8 mouse cellular contexts compared by ENCODE assay signal in genomic region chr11:59921265-59921664, GRCm38 (mm10). TPM values are rescaled to one million over a fixed set of nuclear protein-coding genes. Genes with fewer than 3 reads are reported as not detected.
DNase-seq lines count a peak whose midpoint lies in the region; ATAC-seq and TF ChIP-seq lines count a peak whose summit lies in the region.

No protein-coding gene starts in this region.

- no peaks in the 10 kb centered on the region for H3K9me3 ChIP-seq in G1E (replicated peaks)
- H3K9me3 ChIP-seq in embryonic facial prominence, embryonic 10.5 days, result no peaks in the 10 kb centered on the region
- H3K9me3 ChIP-seq in kidney, embryonic 16.5 days (ENCODE audit: low read length), result no peaks in the 10 kb centered on the region
- H3K9me3 ChIP-seq in lung, postnatal 0 days (ENCODE audit: low read length), result no peaks in the 10 kb centered on the region
- no peaks in the 10 kb centered on the region for H3K9me3 ChIP-seq in forebrain, embryonic 15.5 days

- peak; percentile 57 for DNase-seq in G1E (ENCODE audit: low spot score)
- DNase-seq in embryonic facial prominence, embryonic 10.5 days (ENCODE audit: low spot score), result peak; percentile 22
- DNase-seq in lung, postnatal 0 days (ENCODE audit: low spot score), result peak; percentile 68
- DNase-seq in thymus, postnatal 14 days, result no peak
- DNase-seq in adrenal gland, postnatal 4 days (ENCODE audit: low spot score in 2 of 2), result no peak
- no peak for DNase-seq in cerebellum, adult 8-10 months

- WGBS in embryonic facial prominence, embryonic 10.5 days, result 13% methylated on average over 7 of the region's 7 CpGs
- WGBS in kidney, embryonic 16.5 days, result 13% methylated on average over 7 of the region's 7 CpGs
- 19% methylated on average over 7 of the region's 7 CpGs for WGBS in lung, postnatal 0 days
- 8% methylated on average over 7 of the region's 7 CpGs for WGBS in forebrain, embryonic 15.5 days

- TF ChIP-seq CTCF in G1E (IDR thresholded peaks at IDR 0.05; ENCODE audit: low read depth, low read length), result no peak
- TF ChIP-seq CTCF in lung, postnatal 0 days (IDR thresholded peaks at IDR 0.05), result no peak

- no peak for TF ChIP-seq EP300 in lung, postnatal 0 days (IDR thresholded peaks at IDR 0.05)

- H3K4me1 ChIP-seq in G1E (ENCODE audit: insufficient read depth, low read depth, low read length), result peaks cover 67% of the 10 kb centered on the region
- peaks cover 7% of the 10 kb centered on the region for H3K4me1 ChIP-seq in embryonic facial prominence, embryonic 10.5 days
- peaks cover 21% of the 10 kb centered on the region for H3K4me1 ChIP-seq in kidney, embryonic 16.5 days (ENCODE audit: insufficient read depth, low read length)
- H3K4me1 ChIP-seq in lung, postnatal 0 days (ENCODE audit: insufficient read depth, low read depth, low read length), result peaks cover 3% of the 10 kb centered on the region; the same call in 1 of the 2 replicates
- H3K4me1 ChIP-seq in forebrain, embryonic 15.5 days, result no peaks in the 10 kb centered on the region

- H3K27me3 ChIP-seq in G1E (ENCODE audit: insufficient read depth, low read length), result peaks cover 4% of the 10 kb centered on the region; the same call in 1 of the 2 replicates
- no peaks in the 10 kb centered on the region for H3K27me3 ChIP-seq in embryonic facial prominence, embryonic 10.5 days (replicated peaks; ENCODE audit: low read depth, poor library complexity, severe bottlenecking)
- no peaks in the 10 kb centered on the region for H3K27me3 ChIP-seq in kidney, embryonic 16.5 days (ENCODE audit: insufficient read depth, low read length)
- H3K27me3 ChIP-seq in lung, postnatal 0 days (replicated peaks; ENCODE audit: insufficient read depth, low read length), result no peaks in the 10 kb centered on the region
- H3K27me3 ChIP-seq in forebrain, embryonic 15.5 days, result no peaks in the 10 kb centered on the region

- H3K36me3 ChIP-seq in G1E (replicated peaks), result no peaks in the 10 kb centered on the region
- H3K36me3 ChIP-seq in embryonic facial prominence, embryonic 10.5 days (replicated peaks), result no peaks in the 10 kb centered on the region
- no peaks in the 10 kb centered on the region for H3K36me3 ChIP-seq in kidney, embryonic 16.5 days (ENCODE audit: insufficient read depth, low read length)
- no peaks in the 10 kb centered on the region for H3K36me3 ChIP-seq in lung, postnatal 0 days (ENCODE audit: insufficient read depth, low read length)
- no peaks in the 10 kb centered on the region for H3K36me3 ChIP-seq in forebrain, embryonic 15.5 days

- ATAC-seq in G1E (ENCODE audit: extremely low read depth, insufficient number of reproducible peaks, low FRiP score, poor library complexity, severe bottlenecking), result no peak
- ATAC-seq in kidney, embryonic 16.5 days (ENCODE audit: low FRiP score, low TSS enrichment), result peak; percentile 94
- ATAC-seq in lung, postnatal 0 days, result peak; percentile 70
- no peak for ATAC-seq in forebrain, embryonic 15.5 days (replicated peaks)

- H3K9ac ChIP-seq in kidney, embryonic 16.5 days (replicated peaks; ENCODE audit: low read length), result 0 out of 2 replicates have a peak overlapping the region, but pooled peaks have one; percentile 36
- no peak overlapping the region for H3K9ac ChIP-seq in lung, postnatal 0 days (replicated peaks; ENCODE audit: low read depth)
- no peak overlapping the region for H3K9ac ChIP-seq in forebrain, embryonic 15.5 days (replicated peaks)

- H3K27ac ChIP-seq in embryonic facial prominence, embryonic 10.5 days (replicated peaks), result no peak overlapping the region
- peak overlapping the region; percentile 48; the same call in 1 of the 2 replicates for H3K27ac ChIP-seq in kidney, embryonic 16.5 days (ENCODE audit: low read length)
- no peak overlapping the region for H3K27ac ChIP-seq in lung, postnatal 0 days (ENCODE audit: low read length)
- H3K27ac ChIP-seq in forebrain, embryonic 15.5 days (replicated peaks), result no peak overlapping the region

- H3K4me2 ChIP-seq in kidney, embryonic 16.5 days (replicated peaks; ENCODE audit: low read depth, low read length), result peak overlapping the region; percentile 50
- H3K4me2 ChIP-seq in lung, postnatal 0 days (replicated peaks; ENCODE audit: low read depth, low read length), result peak overlapping the region; percentile 12; the same call in 1 of the 2 replicates
- H3K4me2 ChIP-seq in forebrain, embryonic 15.5 days (replicated peaks), result no peak overlapping the region

- peak overlapping the region; percentile 66 for H3K4me3 ChIP-seq in G1E (ENCODE audit: low read depth, low read length)
- no peak overlapping the region for H3K4me3 ChIP-seq in embryonic facial prominence, embryonic 10.5 days
- H3K4me3 ChIP-seq in kidney, embryonic 16.5 days (ENCODE audit: low read length), result peak overlapping the region; percentile 28
- no peak overlapping the region for H3K4me3 ChIP-seq in lung, postnatal 0 days (ENCODE audit: low read depth, low read length)
- no peak overlapping the region for H3K4me3 ChIP-seq in forebrain, embryonic 15.5 days

RNA-seq across cellular contexts. Expression of gene Med9, which starts 26.7 kb away (rescaled TPM):
- 11.8 and 13.7 TPM in 2 replicates for total RNA-seq in G1E (2014; fragmentation: Nextera tagmentation)
- 23.2 and 25.9 TPM in 2 replicates for total RNA-seq in G1E (2017)
- polyA plus RNA-seq in G1E (2012), result 59.5 and 72.7 TPM in 2 replicates
- 48.3 and 51.5 TPM in 2 replicates for polyA plus RNA-seq in embryonic facial prominence, embryonic 10.5 days (2016; fragmentation: Nextera tagmentation; extraction: Ambion mirVana)
- 49.1 and 49.3 TPM in 2 replicates for polyA plus RNA-seq in kidney, embryonic 16.5 days (2015; fragmentation: Nextera tagmentation; extraction: Ambion mirVana)
- 29.0 and 31.3 TPM in 2 replicates for polyA plus RNA-seq in lung, postnatal 0 days (2015; fragmentation: Nextera tagmentation; extraction: Ambion mirVana)
- polyA plus RNA-seq in forebrain, embryonic 15.5 days (2015; fragmentation: Nextera tagmentation; extraction: Ambion mirVana), result 39.8 and 39.9 TPM in 2 replicates
- 10 to 100 TPM; 36.5 to 41.0 TPM for total RNA-seq in adrenal gland, postnatal 4 days (2021)

RNA-seq across cellular contexts. Expression of gene Rasd1, which starts 43.5 kb away (rescaled TPM):
- total RNA-seq in G1E (2014; fragmentation: Nextera tagmentation), result not detected in 2 replicates
- total RNA-seq in G1E (2017), result 0.22 TPM in 1 of 2 replicates, not detected in the other
- polyA plus RNA-seq in G1E (2012), result not detected in 2 replicates
- 2.1 and 2.4 TPM in 2 replicates for polyA plus RNA-seq in embryonic facial prominence, embryonic 10.5 days (2016; fragmentation: Nextera tagmentation; extraction: Ambion mirVana)
- polyA plus RNA-seq in kidney, embryonic 16.5 days (2015; fragmentation: Nextera tagmentation; extraction: Ambion mirVana), result 3.3 and 4.2 TPM in 2 replicates
- 3.3 and 4.0 TPM in 2 replicates for polyA plus RNA-seq in lung, postnatal 0 days (2015; fragmentation: Nextera tagmentation; extraction: Ambion mirVana)
- polyA plus RNA-seq in forebrain, embryonic 15.5 days (2015; fragmentation: Nextera tagmentation; extraction: Ambion mirVana), result 0.86 and 1.2 TPM in 2 replicates
- total RNA-seq in adrenal gland, postnatal 4 days (2021), result 10 to 100 TPM; 20.7 to 21.6 TPM

Comparison
In these comparisons a context has a peak if more than half of its experiments do, and no peak if none do; other contexts are left out.
1. ATAC-seq: peak in kidney, embryonic 16.5 days (single experiment) and lung, postnatal 0 days (single experiment); none in G1E (single experiment) and forebrain, embryonic 15.5 days (single experiment).
2. DNase-seq: peak in G1E (single experiment), embryonic facial prominence, embryonic 10.5 days (single experiment) and lung, postnatal 0 days (single experiment); none in thymus, postnatal 14 days (single experiment), adrenal gland, postnatal 4 days (0 of 2) and cerebellum, adult 8-10 months (single experiment).
3. H3K4me3 ChIP-seq: peak in G1E (single experiment) and kidney, embryonic 16.5 days (single experiment); none in embryonic facial prominence, embryonic 10.5 days (single experiment), lung, postnatal 0 days (single experiment) and forebrain, embryonic 15.5 days (single experiment).